Mouse (Mus musculus): ENCODE data around the gene Mllt10. TPM values are rescaled to one million over a fixed set of nuclear protein-coding genes. Genes with fewer than 3 reads are reported as not detected.

The Mllt10 gene
- polyA plus RNA-seq (2012; rRNA removed; ENCODE audit: low replicate concordance), result 26.0 and 32.6 TPM in 2 replicates

GRCm38 (mm10) chr2:18055016-18055928 lies at the start of gene Mllt10:
Gene Mllt10 (plus strand): TSS chr2:18055237.

GRCm38 (mm10) chr2:18037491-18037890 lies 17.5 kb upstream of the Mllt10 start, which contains the start of gene A930004D18Rik:
Gene A930004D18Rik (minus strand): TSS chr2:18037737.

GRCm38 (mm10) chr2:18048453-18049075 lies 6.5 kb upstream of the Mllt10 start, which contains the start of gene Skida1:
Gene Skida1 (minus strand): TSS chr2:18049051.

Other genes with a start within 250 kb of the Mllt10 start
- not detected in 2 replicates for gene H2al2a, start 58.3 kb upstream of the Mllt10 start, polyA plus RNA-seq (2012; rRNA removed; ENCODE audit: low replicate concordance)
- gene A930004D18Rik, start 17.5 kb upstream of the Mllt10 start, polyA plus RNA-seq (2012; rRNA removed; ENCODE audit: low replicate concordance), result 3.3 and 3.5 TPM in 2 replicates
- gene Skida1, start 6.2 kb upstream of the Mllt10 start, polyA plus RNA-seq (2012; rRNA removed; ENCODE audit: low replicate concordance), result 1.1 and 4.8 TPM in 2 replicates